Mouse (Mus musculus) central nervous system, embryonic 18 days (tissue): ENCODE results near the gene Gm4869. TPM values are rescaled to one million over a fixed set of nuclear protein-coding genes. Genes with fewer than 3 reads are reported as not detected.

Experiments used
- polyA plus RNA-seq: library from polyadenylated mRNA; depleted of rRNA; stranded (reverse); fragments of >200 nt; gene quantifications from 2 replicates; pipeline ENCODE4 v1.2.3, GENCODE M21; 2012; rRNA removed

Gm4869 gene
- polyA plus RNA-seq = 0.06 TPM in 1 of 2 replicates, not detected in the other

DNA sequence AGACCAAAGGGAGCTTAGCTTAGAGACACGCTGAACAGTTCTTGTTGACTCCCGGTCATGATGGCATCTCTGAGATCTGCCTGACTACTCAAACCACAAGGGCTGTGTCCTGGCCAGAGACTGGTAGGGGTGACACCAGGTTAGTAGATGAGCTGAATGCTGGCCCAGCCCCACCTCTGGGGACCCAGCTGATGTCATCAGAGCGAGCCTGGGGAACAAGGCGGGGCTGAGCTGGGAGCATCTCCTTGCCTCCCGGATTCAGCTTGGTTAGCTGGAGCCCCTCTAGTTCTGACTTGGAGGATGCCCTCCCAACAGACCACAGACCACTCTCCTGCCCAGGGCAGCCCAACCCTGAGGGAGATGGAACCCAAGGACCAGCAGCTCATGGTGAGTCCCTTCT lies at the start of gene Gm4869:
Gene Gm4869, plus strand, starts transcription at position 301 of the 400 bp plus-strand sequence.

DNA sequence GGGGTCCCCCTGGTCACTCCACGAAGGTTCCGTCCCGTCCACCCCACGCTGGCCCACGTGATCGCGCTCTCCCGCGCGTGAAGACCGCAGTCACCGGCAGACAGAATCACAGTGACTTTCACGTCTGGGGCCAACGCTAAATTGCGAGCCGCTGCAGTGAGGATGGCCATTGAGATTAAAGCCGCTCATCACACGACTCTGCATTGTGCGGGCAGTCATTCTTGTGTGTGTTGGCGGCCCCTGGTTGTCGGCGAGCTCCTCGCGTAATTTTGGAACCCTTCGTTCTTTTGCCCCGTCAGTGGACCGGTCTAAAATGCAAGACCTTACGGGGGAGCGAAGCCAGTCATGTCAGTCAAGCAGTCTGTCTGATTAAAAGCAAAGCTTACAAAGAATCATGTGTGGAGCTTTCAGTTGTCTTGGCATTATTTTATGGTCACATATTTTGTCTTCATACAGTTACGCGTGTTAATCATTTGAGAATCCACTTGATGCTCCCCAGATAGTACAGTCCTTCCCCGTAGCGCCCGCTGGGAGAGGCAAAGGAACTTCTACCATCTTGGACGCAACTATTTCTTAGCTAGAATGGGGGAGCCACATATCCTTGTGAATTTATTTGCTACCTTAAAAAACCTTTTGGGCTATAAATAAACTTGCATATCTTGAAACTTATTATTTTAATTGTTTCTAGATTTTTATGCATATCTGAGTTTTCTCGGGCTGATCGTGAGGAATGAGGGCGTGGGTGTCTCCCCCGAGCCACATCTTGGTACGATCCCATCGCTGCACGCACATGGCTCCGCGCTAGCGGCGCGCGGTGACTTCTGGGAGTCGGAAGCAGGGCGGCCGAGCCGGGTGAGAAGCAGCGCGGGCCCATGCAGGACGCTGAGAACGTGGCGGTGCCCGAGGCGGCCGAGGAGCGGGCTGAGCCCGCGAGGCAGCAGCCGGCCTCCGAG lies 26.7 kb upstream of the Gm4869 start, which contains the start of gene Eif3b:
Gene Eif3b, plus strand, starts transcription at position 840 of the 953 bp plus-strand sequence.

DNA sequence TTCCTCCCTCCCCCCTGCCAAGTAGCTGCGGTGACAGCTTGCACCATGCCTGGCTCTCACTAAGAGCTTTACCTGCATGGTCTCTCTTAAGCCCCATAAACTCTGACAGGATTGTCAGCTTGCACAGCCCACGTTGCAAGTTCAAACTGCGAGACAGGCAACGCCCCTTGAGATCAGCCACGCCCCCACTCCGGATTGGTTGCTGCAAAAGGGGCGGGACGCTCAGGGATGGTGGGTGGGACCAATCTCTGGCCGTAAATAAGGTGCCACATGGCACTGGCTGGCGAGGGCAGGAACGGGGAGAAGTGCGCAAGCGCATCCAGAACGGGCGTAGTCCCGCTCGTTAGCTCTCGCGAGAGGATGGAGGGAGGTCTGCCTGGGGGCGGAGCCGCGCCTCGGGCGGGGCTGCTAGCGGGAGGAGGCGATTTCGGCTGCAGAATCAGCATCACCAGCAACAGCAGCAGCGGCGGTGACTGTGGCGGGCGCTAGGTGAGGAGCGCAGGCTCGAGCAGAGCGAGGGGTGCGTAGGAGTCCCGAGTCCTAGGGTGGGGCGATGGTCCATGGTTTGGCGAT lies 59.8 kb downstream of the Gm4869 start, which contains the start of gene Chst12:
Gene Chst12, plus strand, starts transcription at position 343 of the 573 bp plus-strand sequence.

Other genes with a start within 250 kb of the Gm4869 start
- 20.0 and 20.5 TPM in 2 replicates for gene Mad1l1, start 124.1 kb upstream of the Gm4869 start, polyA plus RNA-seq
- gene Nudt1, start 124.0 kb upstream of the Gm4869 start, polyA plus RNA-seq = 15.3 and 17.8 TPM in 2 replicates
- 14.6 and 14.9 TPM in 2 replicates for gene Mrm2, start 113.7 kb upstream of the Gm4869 start, polyA plus RNA-seq
- 23.4 and 24.9 TPM in 2 replicates for gene Snx8, start 56.4 kb upstream of the Gm4869 start, polyA plus RNA-seq
- 86.3 TPM in 2 replicates for gene Eif3b, start 26.3 kb upstream of the Gm4869 start, polyA plus RNA-seq
- 12.0 and 13.3 TPM in 2 replicates for gene Chst12, start 59.9 kb downstream of the Gm4869 start, polyA plus RNA-seq
- 0.31 and 0.35 TPM in 2 replicates for gene Grifin, start 119.4 kb downstream of the Gm4869 start, polyA plus RNA-seq
- gene Lfng, start 161.7 kb downstream of the Gm4869 start, polyA plus RNA-seq = 40.5 and 44.8 TPM in 2 replicates
- 104 and 145 TPM in 2 replicates for gene Ttyh3, start 203.4 kb downstream of the Gm4869 start, polyA plus RNA-seq